Mouse (Mus musculus): Measurements from ENCODE around the gene Nlrc5. TPM values are rescaled to one million over a fixed set of nuclear protein-coding genes. Genes with fewer than 3 reads are reported as not detected.

Gene Nlrc5
- polyA plus RNA-seq, 1 experiment from 2014 or later = 0.19 TPM

- peaks cover 0 to 3% of the 10 kb centered on the region in 2 experiments; a peak in 2 of 4 replicates for H3K4me1 ChIP-seq (ENCODE audit: control insufficient read depth in 2 of 2, insufficient read depth in 2 of 2, low read length in 2 of 2)
These were observed 55.8 kb downstream of the Nlrc5 start for GRCm38 (mm10) chr8:94489809-94490483.

GRCm38 (mm10) chr8:94492021-94492681 lies 58.0 kb downstream of the Nlrc5 start:
- ATAC-seq (ENCODE audit: insufficient number of reproducible peaks, insufficient read depth, low FRiP score, low read depth) = 0 out of 2 replicates have a peak, but pooled peaks have one; percentile 36
- WGBS = 5% methylated on average over 15 of the region's 15 CpGs
- H3K4me2 ChIP-seq (ENCODE audit: low read length) = peak overlapping the region; percentile 65
- H3K4me1 ChIP-seq (ENCODE audit: control insufficient read depth in 2 of 2, insufficient read depth in 2 of 2, low read length in 2 of 2) = peaks cover 0 to 3% of the 10 kb centered on the region in 2 experiments; a peak in 2 of 4 replicates
- H3K9ac ChIP-seq (ENCODE audit: low read length) = 0 out of 2 replicates have a peak overlapping the region, but pooled peaks have one; percentile 8
- H3K27me3 ChIP-seq (ENCODE audit: control insufficient read depth, insufficient read depth, low read length) = peaks cover 4% of the 10 kb centered on the region; the same call in 1 of the 2 replicates
- no peak overlapping the region for H3K27ac ChIP-seq (replicated peaks in 1 of 2; ENCODE audit: control insufficient read depth in 1 of 2, insufficient read depth in 1 of 2, low read depth in 2 of 2, low read length in 2 of 2)
- no peaks in the 10 kb centered on the region for H3K36me3 ChIP-seq (ENCODE audit: control insufficient read depth, insufficient read depth, low read length)
- peak overlapping the region; percentile 5 to 18; a peak in 3 of 4 replicates for H3K4me3 ChIP-seq (ENCODE audit: control insufficient read depth in 1 of 2, insufficient read depth in 1 of 2, low read depth in 1 of 2, low read length in 2 of 2)
- H3K9me3 ChIP-seq (ENCODE audit: control insufficient read depth, low read length) = no peaks in the 10 kb centered on the region

More at GRCm38 (mm10) chr8:94489809-94490483, 55.8 kb downstream of the Nlrc5 start:
- Histone ChIP-seq H3K4me2 (ENCODE audit: low read length) (no peak overlapping the region), H3K27ac (replicated peaks in 1 of 2; ENCODE audit: control insufficient read depth in 1 of 2, insufficient read depth in 1 of 2, low read depth in 2 of 2, low read length in 2 of 2) (no peak overlapping the region), H3K9me3 (ENCODE audit: control insufficient read depth, low read length) (no peaks in the 10 kb centered on the region), H3K27me3 (ENCODE audit: control insufficient read depth, insufficient read depth, low read length) (peaks cover 4% of the 10 kb centered on the region; the same call in 1 of the 2 replicates), H3K36me3 (ENCODE audit: control insufficient read depth, insufficient read depth, low read length) (no peaks in the 10 kb centered on the region), H3K4me3 (ENCODE audit: control insufficient read depth in 1 of 2, insufficient read depth in 1 of 2, low read depth in 1 of 2, low read length in 2 of 2) (no peak overlapping the region), H3K9ac (ENCODE audit: low read length) (no peak overlapping the region)
- WGBS = 28% methylated on average over 4 of the region's 4 CpGs
- no peak for ATAC-seq (ENCODE audit: insufficient number of reproducible peaks, insufficient read depth, low FRiP score, low read depth)

GRCm38 (mm10) chr8:94493240-94493639 lies 59.1 kb downstream of the Nlrc5 start:
- Histone ChIP-seq H3K36me3 (ENCODE audit: control insufficient read depth, insufficient read depth, low read length) (no peaks in the 10 kb centered on the region), H3K27me3 (ENCODE audit: control insufficient read depth, insufficient read depth, low read length) (peaks cover 4% of the 10 kb centered on the region; the same call in 1 of the 2 replicates), H3K4me3 (ENCODE audit: control insufficient read depth in 1 of 2, insufficient read depth in 1 of 2, low read depth in 1 of 2, low read length in 2 of 2) (no peak overlapping the region), H3K9me3 (ENCODE audit: control insufficient read depth, low read length) (no peaks in the 10 kb centered on the region), H3K4me2 (ENCODE audit: low read length) (no peak overlapping the region), H3K27ac (replicated peaks in 1 of 2; ENCODE audit: control insufficient read depth in 1 of 2, insufficient read depth in 1 of 2, low read depth in 2 of 2, low read length in 2 of 2) (no peak overlapping the region), H3K4me1 (ENCODE audit: control insufficient read depth in 2 of 2, insufficient read depth in 2 of 2, low read length in 2 of 2) (peaks cover 0 to 3% of the 10 kb centered on the region in 2 experiments; a peak in 2 of 4 replicates), H3K9ac (ENCODE audit: low read length) (no peak overlapping the region)
- WGBS = 41% methylated on average over 1 of the region's 1 CpGs
- no peak for ATAC-seq (ENCODE audit: insufficient number of reproducible peaks, insufficient read depth, low FRiP score, low read depth)

- Histone ChIP-seq H3K4me2 (ENCODE audit: low read length) (no peak overlapping the region), H3K4me3 (ENCODE audit: control insufficient read depth in 1 of 2, insufficient read depth in 1 of 2, low read depth in 1 of 2, low read length in 2 of 2) (no peak overlapping the region), H3K27ac (replicated peaks in 1 of 2; ENCODE audit: control insufficient read depth in 1 of 2, insufficient read depth in 1 of 2, low read depth in 2 of 2, low read length in 2 of 2) (no peak overlapping the region), H3K36me3 (ENCODE audit: control insufficient read depth, insufficient read depth, low read length) (no peaks in the 10 kb centered on the region), H3K9ac (ENCODE audit: low read length) (no peak overlapping the region), H3K4me1 (ENCODE audit: control insufficient read depth in 2 of 2, insufficient read depth in 2 of 2, low read length in 2 of 2) (no peaks in the 10 kb centered on the region), H3K27me3 (ENCODE audit: control insufficient read depth, insufficient read depth, low read length) (peaks cover 18% of the 10 kb centered on the region), H3K9me3 (ENCODE audit: control insufficient read depth, low read length) (no peaks in the 10 kb centered on the region)
- WGBS = 58% methylated on average over 5 of the region's 5 CpGs
- no peak for ATAC-seq (ENCODE audit: insufficient number of reproducible peaks, insufficient read depth, low FRiP score, low read depth)
These were observed 81.5 kb downstream of the Nlrc5 start for GRCm38 (mm10) chr8:94515430-94516208.

- H3K36me3 ChIP-seq (ENCODE audit: control insufficient read depth, insufficient read depth, low read length) = no peaks in the 10 kb centered on the region
- WGBS = 29% methylated on average over 1 of the region's 1 CpGs
- H3K4me1 ChIP-seq (ENCODE audit: control insufficient read depth in 2 of 2, insufficient read depth in 2 of 2, low read length in 2 of 2) = no peaks in the 10 kb centered on the region
- H3K4me2 ChIP-seq (ENCODE audit: low read length) = no peak overlapping the region
- H3K27ac ChIP-seq (replicated peaks in 1 of 2; ENCODE audit: control insufficient read depth in 1 of 2, insufficient read depth in 1 of 2, low read depth in 2 of 2, low read length in 2 of 2) = no peak overlapping the region
- H3K9me3 ChIP-seq (ENCODE audit: control insufficient read depth, low read length) = no peaks in the 10 kb centered on the region
- peaks cover 18% of the 10 kb centered on the region for H3K27me3 ChIP-seq (ENCODE audit: control insufficient read depth, insufficient read depth, low read length)
- H3K9ac ChIP-seq (ENCODE audit: low read length) = no peak overlapping the region
- no peak for ATAC-seq (ENCODE audit: insufficient number of reproducible peaks, insufficient read depth, low FRiP score, low read depth)
- no peak overlapping the region for H3K4me3 ChIP-seq (ENCODE audit: control insufficient read depth in 1 of 2, insufficient read depth in 1 of 2, low read depth in 1 of 2, low read length in 2 of 2)
These were observed 82.0 kb downstream of the Nlrc5 start for GRCm38 (mm10) chr8:94516209-94516593.

GRCm38 (mm10) chr8:94516766-94517165 lies 82.6 kb downstream of the Nlrc5 start:
- Histone ChIP-seq H3K27ac (replicated peaks in 1 of 2; ENCODE audit: control insufficient read depth in 1 of 2, insufficient read depth in 1 of 2, low read depth in 2 of 2, low read length in 2 of 2) (no peak overlapping the region), H3K4me3 (ENCODE audit: control insufficient read depth in 1 of 2, insufficient read depth in 1 of 2, low read depth in 1 of 2, low read length in 2 of 2) (no peak overlapping the region), H3K9me3 (ENCODE audit: control insufficient read depth, low read length) (no peaks in the 10 kb centered on the region), H3K4me1 (ENCODE audit: control insufficient read depth in 2 of 2, insufficient read depth in 2 of 2, low read length in 2 of 2) (no peaks in the 10 kb centered on the region), H3K9ac (ENCODE audit: low read length) (no peak overlapping the region), H3K36me3 (ENCODE audit: control insufficient read depth, insufficient read depth, low read length) (no peaks in the 10 kb centered on the region), H3K27me3 (ENCODE audit: control insufficient read depth, insufficient read depth, low read length) (peaks cover 23% of the 10 kb centered on the region), H3K4me2 (ENCODE audit: low read length) (no peak overlapping the region)
- no peak for ATAC-seq (ENCODE audit: insufficient number of reproducible peaks, insufficient read depth, low FRiP score, low read depth)
- 57% methylated on average over 3 of the region's 3 CpGs for WGBS

- Histone ChIP-seq H3K4me3 (ENCODE audit: control insufficient read depth in 1 of 2, insufficient read depth in 1 of 2, low read depth in 1 of 2, low read length in 2 of 2) (no peak overlapping the region), H3K4me1 (ENCODE audit: control insufficient read depth in 2 of 2, insufficient read depth in 2 of 2, low read length in 2 of 2) (no peaks in the 10 kb centered on the region), H3K9me3 (ENCODE audit: control insufficient read depth, low read length) (no peaks in the 10 kb centered on the region), H3K4me2 (ENCODE audit: low read length) (no peak overlapping the region), H3K27me3 (ENCODE audit: control insufficient read depth, insufficient read depth, low read length) (peaks cover 26% of the 10 kb centered on the region), H3K27ac (replicated peaks in 1 of 2; ENCODE audit: control insufficient read depth in 1 of 2, insufficient read depth in 1 of 2, low read depth in 2 of 2, low read length in 2 of 2) (no peak overlapping the region), H3K9ac (ENCODE audit: low read length) (no peak overlapping the region), H3K36me3 (ENCODE audit: control insufficient read depth, insufficient read depth, low read length) (no peaks in the 10 kb centered on the region)
- no peak for ATAC-seq (ENCODE audit: insufficient number of reproducible peaks, insufficient read depth, low FRiP score, low read depth)
- WGBS = 63% methylated on average over 10 of the region's 10 CpGs
These were observed 84.2 kb downstream of the Nlrc5 start for GRCm38 (mm10) chr8:94518331-94518730.

Measured in heart, embryonic 14.5 days (tissue).